Mouse (Mus musculus): ENCODE measurements around the gene Cd302. TPM values are rescaled to one million over a fixed set of nuclear protein-coding genes. Genes with fewer than 3 reads are reported as not detected.

Cd302 gene
- polyA plus RNA-seq, 1 experiment from 2014 or later, result 38.1 TPM

DNA sequence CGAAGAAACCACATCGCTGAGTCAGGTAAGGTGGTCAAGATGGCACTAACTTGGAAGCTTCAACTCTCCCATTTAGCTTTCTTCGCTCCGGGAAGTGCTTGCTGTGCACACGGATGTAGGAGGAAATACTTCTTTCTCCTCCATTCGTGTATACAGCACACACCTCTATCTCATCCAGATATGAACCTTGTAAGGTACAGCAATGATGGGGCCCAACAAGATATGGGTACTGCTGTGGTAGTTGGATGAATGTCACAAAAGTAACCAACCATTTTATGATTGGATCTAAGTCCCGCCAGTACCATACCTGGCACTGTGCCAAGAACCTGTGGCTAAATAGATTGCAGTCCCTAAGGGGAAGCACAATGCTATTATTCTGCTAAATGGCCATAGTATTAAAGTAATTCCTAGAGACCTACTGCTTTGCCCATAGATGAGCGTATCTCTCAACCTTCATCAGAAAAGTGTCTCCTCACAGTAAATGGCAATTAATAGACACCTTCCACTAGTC lies 874 bp upstream of the Cd302 start:
- Histone ChIP-seq H3K4me1 (peaks cover 7% of the 10 kb centered on the region), H3K27me3 (no peaks in the 10 kb centered on the region), H3K36me3 (no peaks in the 10 kb centered on the region), H3K9me3 (no peaks in the 10 kb centered on the region), H3K4me3 (no peak overlapping the region), H3K4me2 (no peak overlapping the region), H3K27ac (no peak overlapping the region), H3K9ac (no peak overlapping the region)
- no peak for ATAC-seq (ENCODE audit: insufficient number of reproducible peaks, low FRiP score, low TSS enrichment, low read depth)
- 84% methylated on average over 8 of the region's 8 CpGs for WGBS

GRCm38 (mm10) chr2:60283751-60284466 lies 379 bp downstream of the Cd302 start:
- Histone ChIP-seq H3K4me2 (peak overlapping the region; percentile 95), H3K4me1 (peaks cover 7% of the 10 kb centered on the region), H3K27ac (peak overlapping the region; percentile 4; the same call in 1 of the 2 replicates), H3K36me3 (no peaks in the 10 kb centered on the region), H3K9ac (peak overlapping the region; percentile 66), H3K4me3 (peak overlapping the region; percentile 54), H3K27me3 (no peaks in the 10 kb centered on the region), H3K9me3 (no peaks in the 10 kb centered on the region)
- ATAC-seq (ENCODE audit: insufficient number of reproducible peaks, low FRiP score, low TSS enrichment, low read depth), result peak; percentile 75
- under 1% methylated on average over 42 of the region's 42 CpGs for WGBS

GRCm38 (mm10) chr2:60283208-60283750 lies 1.0 kb downstream of the Cd302 start:
- 0 out of 2 replicates have a peak overlapping the region, but pooled peaks have one; percentile 66 for H3K9ac ChIP-seq
- H3K4me3 ChIP-seq, result peak overlapping the region; percentile 54
- no peak for ATAC-seq (ENCODE audit: insufficient number of reproducible peaks, low FRiP score, low TSS enrichment, low read depth)
- peaks cover 7% of the 10 kb centered on the region for H3K4me1 ChIP-seq
- no peaks in the 10 kb centered on the region for H3K27me3 ChIP-seq
- no peaks in the 10 kb centered on the region for H3K36me3 ChIP-seq
- H3K9me3 ChIP-seq, result no peaks in the 10 kb centered on the region
- peak overlapping the region; percentile 95 for H3K4me2 ChIP-seq
- peak overlapping the region; percentile 5; the same call in 1 of the 2 replicates for H3K27ac ChIP-seq
- 8% methylated on average over 9 of the region's 9 CpGs for whole genome bisulfite sequencing

DNA sequence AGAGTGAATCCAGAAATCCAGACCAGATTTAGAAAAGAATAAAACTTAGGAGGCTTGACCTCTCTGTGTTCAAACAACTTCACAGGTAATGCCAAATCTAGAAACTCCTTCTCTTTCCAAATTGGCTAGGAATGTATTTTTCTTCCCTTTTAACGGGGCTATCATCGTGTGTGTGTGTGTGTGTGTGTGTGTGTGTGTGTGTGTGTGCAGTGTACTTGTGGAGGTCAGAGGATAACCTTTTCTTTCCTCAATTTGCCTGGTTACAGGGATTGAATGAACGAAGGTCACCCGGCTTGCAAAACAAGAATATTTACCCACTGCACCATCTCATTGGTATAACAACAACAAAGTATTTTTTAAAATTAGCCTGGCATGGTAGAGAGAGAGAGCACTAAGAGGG lies 1.7 kb downstream of the Cd302 start:
- Histone ChIP-seq H3K4me1 (peaks cover 7% of the 10 kb centered on the region), H3K9me3 (no peaks in the 10 kb centered on the region), H3K36me3 (no peaks in the 10 kb centered on the region), H3K27ac (no peak overlapping the region), H3K4me3 (no peak overlapping the region), H3K4me2 (no peak overlapping the region), H3K9ac (no peak overlapping the region), H3K27me3 (no peaks in the 10 kb centered on the region)
- ATAC-seq (ENCODE audit: insufficient number of reproducible peaks, low FRiP score, low TSS enrichment, low read depth), result no peak
- WGBS, result 77% methylated on average over 4 of the region's 4 CpGs

DNA sequence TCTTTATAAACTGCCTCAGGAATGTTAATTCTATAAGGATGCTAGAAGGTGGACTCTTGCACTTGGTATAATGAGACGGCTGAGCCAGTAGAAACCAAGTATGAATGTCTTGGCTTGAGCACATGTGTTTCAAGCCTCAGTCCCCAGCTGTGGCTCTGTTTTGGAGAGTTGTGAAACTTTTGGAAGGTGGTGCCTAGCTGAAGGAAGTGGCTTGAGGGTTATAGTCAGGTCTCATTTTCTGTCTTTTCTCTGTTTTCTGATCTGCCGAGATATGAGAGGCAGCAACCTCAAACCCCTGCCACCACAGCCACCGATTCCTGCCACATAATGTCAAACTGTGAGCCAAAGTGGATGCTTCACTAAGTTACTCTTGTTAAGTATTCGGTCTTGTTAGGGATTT lies 5.7 kb downstream of the Cd302 start:
- peaks cover 3% of the 10 kb centered on the region for H3K4me1 ChIP-seq
- H3K36me3 ChIP-seq, result no peaks in the 10 kb centered on the region
- no peak overlapping the region for H3K4me2 ChIP-seq
- H3K4me3 ChIP-seq, result no peak overlapping the region
- H3K27ac ChIP-seq, result no peak overlapping the region
- H3K27me3 ChIP-seq, result no peaks in the 10 kb centered on the region
- H3K9me3 ChIP-seq, result no peaks in the 10 kb centered on the region
- no peak overlapping the region for H3K9ac ChIP-seq
- no peak for ATAC-seq (ENCODE audit: insufficient number of reproducible peaks, low FRiP score, low TSS enrichment, low read depth)
- 85% methylated on average over 4 of the region's 4 CpGs for WGBS

DNA sequence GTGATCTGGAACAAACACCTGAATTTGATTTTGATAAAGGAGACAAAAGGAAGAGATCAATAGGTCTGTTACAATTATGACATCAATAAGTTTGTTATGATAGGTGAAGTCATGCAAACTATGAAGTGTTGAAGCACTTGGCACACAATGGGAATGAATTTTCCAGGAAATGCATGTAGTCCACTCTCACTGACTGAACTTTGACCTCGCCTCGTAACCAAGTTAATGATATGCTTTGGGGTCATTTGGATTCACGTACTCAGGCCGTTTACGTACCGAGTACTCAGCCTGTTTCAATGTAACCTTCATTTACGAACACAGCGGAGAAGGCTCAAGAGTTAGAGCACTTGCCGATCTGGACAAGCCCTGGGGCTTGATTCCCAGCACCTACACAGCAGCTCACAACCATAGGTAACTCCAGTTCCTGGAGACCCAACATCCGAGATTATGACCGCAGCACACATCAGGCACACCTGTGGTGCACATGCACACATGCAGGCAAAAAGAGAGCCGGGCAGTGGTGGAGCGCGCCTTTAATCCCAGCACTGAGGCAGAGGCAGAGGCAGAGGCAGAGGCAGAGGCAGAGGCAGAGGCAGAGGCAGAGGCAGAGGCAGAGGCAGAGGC lies 14.3 kb downstream of the Cd302 start:
- H3K9me3 ChIP-seq, result no peaks in the 10 kb centered on the region
- 90% methylated on average over 14 of the region's 14 CpGs for WGBS
- ATAC-seq (ENCODE audit: insufficient number of reproducible peaks, low FRiP score, low TSS enrichment, low read depth), result no peak

DNA sequence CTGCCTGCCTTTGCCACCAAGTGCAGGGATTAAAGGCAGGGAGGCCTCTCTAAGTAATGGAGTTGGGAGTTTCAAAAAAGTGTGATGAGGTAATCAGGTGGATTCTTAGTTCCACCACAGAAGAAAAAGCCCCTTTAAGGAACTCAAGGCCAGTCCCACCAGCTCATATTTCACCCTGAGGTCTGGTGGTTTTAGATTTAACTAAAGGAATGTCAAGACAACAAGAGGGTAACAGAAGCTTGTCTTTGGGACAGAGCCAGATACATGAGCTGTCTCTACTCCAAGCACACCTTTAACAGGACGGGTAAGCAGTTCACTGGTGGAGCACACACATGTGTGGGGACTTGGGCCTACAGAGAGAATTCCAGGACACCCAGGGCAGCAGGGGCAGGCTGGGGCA lies 16.7 kb downstream of the Cd302 start:
- no peak overlapping the region for H3K9ac ChIP-seq
- H3K4me3 ChIP-seq, result no peak overlapping the region
- WGBS, result 21% methylated on average over 1 of the region's 1 CpGs
- peaks cover 8% of the 10 kb centered on the region; the same call in 1 of the 2 replicates for H3K4me1 ChIP-seq
- no peaks in the 10 kb centered on the region for H3K27me3 ChIP-seq
- ATAC-seq (ENCODE audit: insufficient number of reproducible peaks, low FRiP score, low TSS enrichment, low read depth), result no peak
- no peak overlapping the region for H3K4me2 ChIP-seq
- H3K27ac ChIP-seq, result peak overlapping the region; percentile 27; the same call in 1 of the 2 replicates
- H3K36me3 ChIP-seq, result no peaks in the 10 kb centered on the region
- H3K9me3 ChIP-seq, result no peaks in the 10 kb centered on the region

More for the DNA sequence above, 14.3 kb downstream of the Cd302 start:
- Histone ChIP-seq H3K27ac (no peak overlapping the region), H3K4me2 (no peak overlapping the region), H3K4me1 (peaks cover 8% of the 10 kb centered on the region; the same call in 1 of the 2 replicates), H3K27me3 (no peaks in the 10 kb centered on the region), H3K9ac (no peak overlapping the region), H3K36me3 (no peaks in the 10 kb centered on the region), H3K4me3 (no peak overlapping the region)

- H3K27ac ChIP-seq, result no peak overlapping the region
- H3K4me1 ChIP-seq, result no peaks in the 10 kb centered on the region
- H3K4me3 ChIP-seq, result no peak overlapping the region
- no peak for ATAC-seq (ENCODE audit: insufficient number of reproducible peaks, low FRiP score, low TSS enrichment, low read depth)
- 71% methylated on average over 5 of the region's 5 CpGs for WGBS
- H3K27me3 ChIP-seq, result no peaks in the 10 kb centered on the region
- no peak overlapping the region for H3K4me2 ChIP-seq
- H3K9ac ChIP-seq, result no peak overlapping the region
- H3K36me3 ChIP-seq, result no peaks in the 10 kb centered on the region; the same call in 1 of the 2 replicates
- H3K9me3 ChIP-seq, result no peaks in the 10 kb centered on the region
Measured at GRCm38 (mm10) chr2:60260621-60261350, 23.5 kb downstream of the Cd302 start.

- Histone ChIP-seq H3K9me3 (no peaks in the 10 kb centered on the region), H3K4me2 (no peak overlapping the region), H3K36me3 (peaks cover 3% of the 10 kb centered on the region; the same call in 1 of the 2 replicates), H3K27ac (no peak overlapping the region), H3K27me3 (no peaks in the 10 kb centered on the region), H3K4me1 (no peaks in the 10 kb centered on the region), H3K9ac (no peak overlapping the region), H3K4me3 (no peak overlapping the region)
- WGBS, result 94% methylated on average over 5 of the region's 5 CpGs
- no peak for ATAC-seq (ENCODE audit: insufficient number of reproducible peaks, low FRiP score, low TSS enrichment, low read depth)
Measured at GRCm38 (mm10) chr2:60259186-60259585, 25.1 kb downstream of the Cd302 start.

DNA sequence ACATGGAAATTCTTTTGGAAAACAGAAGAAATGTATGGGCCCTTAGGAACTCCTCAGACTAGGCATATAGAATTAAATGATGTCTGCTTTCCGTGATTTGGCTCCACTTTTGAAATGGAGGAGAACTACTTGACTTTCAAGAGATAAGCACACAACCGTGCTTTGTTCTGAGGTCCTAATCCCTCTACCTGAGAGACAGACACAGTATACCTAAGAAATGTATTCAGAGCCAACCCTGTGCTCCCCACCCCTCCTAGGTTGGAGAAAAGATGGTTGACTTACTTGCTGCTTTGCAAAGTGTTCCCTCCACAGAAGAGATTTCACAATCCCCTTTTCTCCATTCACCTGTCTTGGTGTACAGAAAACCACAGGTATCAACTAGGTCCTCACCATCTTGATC lies 27.5 kb downstream of the Cd302 start:
- H3K4me2 ChIP-seq, result no peak overlapping the region
- no peaks in the 10 kb centered on the region for H3K9me3 ChIP-seq
- no peaks in the 10 kb centered on the region for H3K27me3 ChIP-seq
- H3K36me3 ChIP-seq, result peaks cover 10% of the 10 kb centered on the region; the same call in 1 of the 2 replicates
- ATAC-seq (ENCODE audit: insufficient number of reproducible peaks, low FRiP score, low TSS enrichment, low read depth), result no peak
- no peak overlapping the region for H3K27ac ChIP-seq
- no peaks in the 10 kb centered on the region for H3K4me1 ChIP-seq
- WGBS, result 79% methylated on average over 2 of the region's 2 CpGs
- no peak overlapping the region for H3K9ac ChIP-seq
- no peak overlapping the region for H3K4me3 ChIP-seq

DNA sequence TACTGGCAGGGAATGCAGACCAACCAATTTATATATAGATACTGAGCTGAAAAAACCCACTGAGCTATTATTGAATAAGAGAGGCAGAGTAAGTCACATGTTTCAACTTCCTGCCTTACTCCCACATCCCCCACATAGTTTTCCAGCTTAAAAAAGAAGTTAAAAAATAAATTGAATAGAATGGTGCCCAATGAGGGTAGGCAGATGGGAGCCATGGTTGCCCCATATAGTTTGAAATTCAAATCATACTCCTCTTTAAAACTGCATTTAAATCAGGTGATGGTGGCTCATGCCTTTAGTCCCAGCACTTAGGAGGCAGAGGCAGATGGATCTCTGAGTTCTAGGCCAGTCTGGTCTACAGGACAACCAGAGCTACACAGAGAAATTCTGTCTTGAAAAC lies 30.8 kb downstream of the Cd302 start:
- ATAC-seq (ENCODE audit: insufficient number of reproducible peaks, low FRiP score, low TSS enrichment, low read depth), result no peak
- Histone ChIP-seq H3K36me3 (peaks cover 28% of the 10 kb centered on the region), H3K27me3 (no peaks in the 10 kb centered on the region), H3K4me2 (no peak overlapping the region), H3K4me3 (no peak overlapping the region), H3K27ac (no peak overlapping the region), H3K9ac (no peak overlapping the region), H3K4me1 (no peaks in the 10 kb centered on the region), H3K9me3 (no peaks in the 10 kb centered on the region)
